Mouse (Mus musculus): Measurements from ENCODE around the gene Zfp526. TPM values are rescaled to one million over a fixed set of nuclear protein-coding genes. Genes with fewer than 3 reads are reported as not detected.

Gene Zfp526
- polyA plus RNA-seq, 1 experiment from 2014 or later: 3.9 TPM

DNA sequence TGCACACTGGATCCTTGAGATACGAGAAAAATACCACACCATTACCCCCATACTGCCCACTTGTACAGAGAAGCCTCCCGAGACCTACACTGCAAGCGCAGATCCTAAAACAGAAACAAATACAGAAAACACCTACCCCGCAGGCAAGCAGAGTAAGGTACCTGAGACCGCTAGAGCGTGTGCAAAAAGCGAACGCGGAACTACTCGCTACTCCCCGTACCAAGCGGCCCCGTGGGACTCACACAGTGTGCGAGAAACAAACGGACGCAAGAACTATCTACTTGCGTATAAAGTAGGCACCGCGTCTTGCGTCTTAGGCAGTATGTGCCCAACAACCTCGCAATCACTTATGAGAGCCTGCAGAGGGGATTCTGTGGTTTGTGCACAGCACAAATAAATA is 39.4 kb upstream of the Zfp526 start:
- no peaks in the 10 kb centered on the region for H3K36me3 ChIP-seq (ENCODE audit: control insufficient read depth, insufficient read depth, low read length)
- no peak overlapping the region for H3K4me3 ChIP-seq (ENCODE audit: low read depth, low read length)
- WGBS: 5% methylated on average over 21 of the region's 21 CpGs
- no peaks in the 10 kb centered on the region for H3K9me3 ChIP-seq (ENCODE audit: control insufficient read depth, low read length)
- 0 out of 2 replicates have a peak overlapping the region, but pooled peaks have one; percentile 15 for H3K9ac ChIP-seq (ENCODE audit: low read depth, low read length)
- H3K27ac ChIP-seq (ENCODE audit: low read depth, low read length): no peak overlapping the region
- H3K27me3 ChIP-seq (ENCODE audit: control insufficient read depth, insufficient read depth, low read length): peaks cover 22% of the 10 kb centered on the region
- H3K4me1 ChIP-seq (replicated peaks; ENCODE audit: control insufficient read depth, insufficient read depth, low read length): peaks cover 5% of the 10 kb centered on the region; the same call in 1 of the 2 replicates
- no peak for ATAC-seq (ENCODE audit: low FRiP score)
- peak overlapping the region; percentile 28 for H3K4me2 ChIP-seq (replicated peaks; ENCODE audit: low read depth, low read length)
- peak; percentile 51 for DNase-seq (ENCODE audit: low spot score)

GRCm38 (mm10) chr7:25184091-25184490 is 37.1 kb upstream of the Zfp526 start:
- H3K9me3 ChIP-seq (ENCODE audit: control insufficient read depth, low read length): no peaks in the 10 kb centered on the region
- H3K27me3 ChIP-seq (ENCODE audit: control insufficient read depth, insufficient read depth, low read length): peaks cover 22% of the 10 kb centered on the region
- H3K36me3 ChIP-seq (ENCODE audit: control insufficient read depth, insufficient read depth, low read length): no peaks in the 10 kb centered on the region
- H3K27ac ChIP-seq (ENCODE audit: low read depth, low read length): no peak overlapping the region
- no peak overlapping the region for H3K4me2 ChIP-seq (replicated peaks; ENCODE audit: low read depth, low read length)
- 81% methylated on average over 6 of the region's 6 CpGs for WGBS
- no peak overlapping the region for H3K4me3 ChIP-seq (ENCODE audit: low read depth, low read length)
- DNase-seq (ENCODE audit: low spot score): no peak
- no peak for ATAC-seq (ENCODE audit: low FRiP score)
- H3K4me1 ChIP-seq (replicated peaks; ENCODE audit: control insufficient read depth, insufficient read depth, low read length): peaks cover 5% of the 10 kb centered on the region; the same call in 1 of the 2 replicates
- H3K9ac ChIP-seq (ENCODE audit: low read depth, low read length): no peak overlapping the region

- H3K27ac ChIP-seq (ENCODE audit: low read depth, low read length): no peak overlapping the region
- 31% methylated on average over 21 of the region's 21 CpGs for WGBS
- H3K27me3 ChIP-seq (ENCODE audit: control insufficient read depth, insufficient read depth, low read length): peaks cover under 1% of the 10 kb centered on the region
- H3K36me3 ChIP-seq (ENCODE audit: control insufficient read depth, insufficient read depth, low read length): no peaks in the 10 kb centered on the region
- H3K4me1 ChIP-seq (replicated peaks; ENCODE audit: control insufficient read depth, insufficient read depth, low read length): no peaks in the 10 kb centered on the region
- no peak overlapping the region for H3K4me2 ChIP-seq (replicated peaks; ENCODE audit: low read depth, low read length)
- DNase-seq (ENCODE audit: low spot score): peak; percentile 97
- no peaks in the 10 kb centered on the region for H3K9me3 ChIP-seq (ENCODE audit: control insufficient read depth, low read length)
- ATAC-seq (ENCODE audit: low FRiP score): peak; percentile 88
- no peak overlapping the region for H3K4me3 ChIP-seq (ENCODE audit: low read depth, low read length)
- H3K9ac ChIP-seq (ENCODE audit: low read depth, low read length): no peak overlapping the region
These were observed 33.3 kb upstream of the Zfp526 start for GRCm38 (mm10) chr7:25187662-25188650.

DNA sequence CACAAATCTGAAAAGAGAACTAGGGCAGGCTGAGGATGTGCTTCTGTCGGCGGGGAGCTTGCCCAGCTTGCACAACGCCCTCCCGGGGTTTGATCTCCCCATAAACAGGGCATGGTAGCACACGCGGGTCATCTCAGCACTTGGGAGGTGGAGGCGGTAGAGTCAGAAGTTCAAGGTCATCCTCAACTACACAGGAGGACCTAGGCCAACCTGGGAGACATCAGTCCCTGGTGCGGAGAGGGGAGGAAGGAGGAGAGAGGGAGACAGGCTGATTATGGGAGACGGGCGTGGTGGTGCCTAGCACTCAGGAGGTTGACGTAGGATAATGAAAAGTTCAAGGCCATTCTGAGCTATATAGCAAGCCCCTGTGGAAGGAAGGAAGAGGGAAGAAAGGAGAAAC is 30.4 kb upstream of the Zfp526 start:
- ATAC-seq (ENCODE audit: low FRiP score): no peak

DNA sequence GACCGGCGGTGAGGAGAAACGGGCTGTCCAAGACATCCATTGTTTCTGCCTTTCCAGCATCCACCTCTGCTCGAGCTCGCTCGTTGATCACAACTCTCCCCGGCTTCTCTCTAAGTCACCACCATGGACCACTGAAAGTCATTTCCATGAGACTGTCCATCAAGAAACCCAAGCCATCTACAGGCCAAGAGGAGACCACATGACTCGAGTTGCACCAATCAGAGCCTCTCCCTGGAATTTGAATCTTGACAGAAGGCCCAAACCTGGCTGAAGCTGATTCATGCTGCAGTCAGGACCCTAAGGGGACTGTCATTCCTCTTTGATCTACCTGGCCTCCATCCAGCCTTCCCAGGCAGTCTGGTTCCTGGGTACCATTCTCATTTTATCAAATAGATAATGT is 29.1 kb upstream of the Zfp526 start:
- Histone ChIP-seq H3K9me3 (ENCODE audit: control insufficient read depth, low read length) (no peaks in the 10 kb centered on the region), H3K4me2 (replicated peaks; ENCODE audit: low read depth, low read length) (no peak overlapping the region), H3K27ac (ENCODE audit: low read depth, low read length) (no peak overlapping the region), H3K9ac (ENCODE audit: low read depth, low read length) (no peak overlapping the region), H3K36me3 (ENCODE audit: control insufficient read depth, insufficient read depth, low read length) (no peaks in the 10 kb centered on the region), H3K27me3 (ENCODE audit: control insufficient read depth, insufficient read depth, low read length) (no peaks in the 10 kb centered on the region), H3K4me3 (ENCODE audit: low read depth, low read length) (no peak overlapping the region), H3K4me1 (replicated peaks; ENCODE audit: control insufficient read depth, insufficient read depth, low read length) (no peaks in the 10 kb centered on the region)
- 76% methylated on average over 8 of the region's 8 CpGs for WGBS
- DNase-seq (ENCODE audit: low spot score) (no peak), ATAC-seq (ENCODE audit: low FRiP score) (no peak)

More for the DNA sequence above, 30.4 kb upstream of the Zfp526 start:
- Histone ChIP-seq H3K27ac (ENCODE audit: low read depth, low read length) (no peak overlapping the region), H3K4me2 (replicated peaks; ENCODE audit: low read depth, low read length) (no peak overlapping the region), H3K9me3 (ENCODE audit: control insufficient read depth, low read length) (no peaks in the 10 kb centered on the region), H3K9ac (ENCODE audit: low read depth, low read length) (no peak overlapping the region), H3K36me3 (ENCODE audit: control insufficient read depth, insufficient read depth, low read length) (no peaks in the 10 kb centered on the region), H3K4me3 (ENCODE audit: low read depth, low read length) (no peak overlapping the region), H3K27me3 (ENCODE audit: control insufficient read depth, insufficient read depth, low read length) (no peaks in the 10 kb centered on the region), H3K4me1 (replicated peaks; ENCODE audit: control insufficient read depth, insufficient read depth, low read length) (no peaks in the 10 kb centered on the region)
- WGBS: 86% methylated on average over 11 of the region's 11 CpGs
- DNase-seq (ENCODE audit: low spot score): no peak

DNA sequence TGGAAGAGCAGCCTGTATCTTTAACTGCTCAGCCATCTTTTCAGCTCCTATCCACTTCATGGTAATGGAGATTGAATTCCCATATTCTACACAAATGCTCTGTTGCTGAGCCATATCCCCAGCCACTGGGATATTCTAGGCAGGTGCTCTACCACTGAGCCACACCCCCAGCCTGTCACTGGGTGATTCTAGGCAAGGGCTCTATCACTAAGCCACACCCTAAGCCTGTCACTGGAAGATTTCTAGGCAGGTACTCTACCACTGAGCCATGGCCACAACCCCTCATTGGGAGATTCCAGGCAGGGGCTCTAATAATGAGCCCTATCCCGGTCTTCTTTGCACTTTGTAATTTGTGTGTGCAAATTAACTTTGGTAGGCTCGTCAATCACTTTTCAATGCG is 26.1 kb upstream of the Zfp526 start:
- WGBS: 82% methylated on average over 3 of the region's 3 CpGs
- H3K9me3 ChIP-seq (ENCODE audit: control insufficient read depth, low read length): no peaks in the 10 kb centered on the region
- H3K4me3 ChIP-seq (ENCODE audit: low read depth, low read length): no peak overlapping the region
- ATAC-seq (ENCODE audit: low FRiP score) (no peak), DNase-seq (ENCODE audit: low spot score) (no peak)
- H3K36me3 ChIP-seq (ENCODE audit: control insufficient read depth, insufficient read depth, low read length): no peaks in the 10 kb centered on the region
- H3K9ac ChIP-seq (ENCODE audit: low read depth, low read length): no peak overlapping the region
- no peaks in the 10 kb centered on the region for H3K4me1 ChIP-seq (replicated peaks; ENCODE audit: control insufficient read depth, insufficient read depth, low read length)
- no peak overlapping the region for H3K27ac ChIP-seq (ENCODE audit: low read depth, low read length)
- no peaks in the 10 kb centered on the region for H3K27me3 ChIP-seq (ENCODE audit: control insufficient read depth, insufficient read depth, low read length)
- H3K4me2 ChIP-seq (replicated peaks; ENCODE audit: low read depth, low read length): no peak overlapping the region

DNA sequence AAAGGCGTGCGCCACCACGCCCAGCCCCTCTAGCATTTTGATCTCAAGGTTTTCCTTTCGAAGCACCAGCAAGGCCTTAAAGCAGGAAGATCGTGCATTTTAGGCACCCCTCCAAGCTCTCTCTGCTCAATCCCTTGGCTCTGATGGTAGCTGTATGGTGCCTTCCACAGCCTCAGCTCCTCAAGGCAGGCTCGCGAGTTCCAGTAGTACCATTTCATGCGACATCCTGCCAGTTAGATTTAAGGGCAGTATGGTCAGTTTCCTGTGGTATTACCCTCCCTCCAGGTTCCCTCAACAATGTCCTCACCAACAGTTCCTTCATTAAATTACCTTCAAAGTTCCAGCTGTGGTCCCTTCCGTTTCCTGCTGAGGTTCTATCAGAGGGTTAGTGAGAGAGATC is 25.1 kb upstream of the Zfp526 start:
- ATAC-seq (ENCODE audit: low FRiP score) (no peak), DNase-seq (ENCODE audit: low spot score) (no peak)
- WGBS: 86% methylated on average over 9 of the region's 9 CpGs
- no peaks in the 10 kb centered on the region for H3K4me1 ChIP-seq (replicated peaks; ENCODE audit: control insufficient read depth, insufficient read depth, low read length)
- H3K36me3 ChIP-seq (ENCODE audit: control insufficient read depth, insufficient read depth, low read length): no peaks in the 10 kb centered on the region
- no peak overlapping the region for H3K9ac ChIP-seq (ENCODE audit: low read depth, low read length)
- no peak overlapping the region for H3K4me2 ChIP-seq (replicated peaks; ENCODE audit: low read depth, low read length)
- no peak overlapping the region for H3K27ac ChIP-seq (ENCODE audit: low read depth, low read length)
- H3K4me3 ChIP-seq (ENCODE audit: low read depth, low read length): no peak overlapping the region
- H3K9me3 ChIP-seq (ENCODE audit: control insufficient read depth, low read length): no peaks in the 10 kb centered on the region
- no peaks in the 10 kb centered on the region for H3K27me3 ChIP-seq (ENCODE audit: control insufficient read depth, insufficient read depth, low read length)

GRCm38 (mm10) chr7:25197384-25198018 is 23.7 kb upstream of the Zfp526 start:
- no peak for DNase-seq (ENCODE audit: low spot score)
- H3K27me3 ChIP-seq (ENCODE audit: control insufficient read depth, insufficient read depth, low read length): no peaks in the 10 kb centered on the region
- no peaks in the 10 kb centered on the region for H3K4me1 ChIP-seq (replicated peaks; ENCODE audit: control insufficient read depth, insufficient read depth, low read length)
- H3K4me3 ChIP-seq (ENCODE audit: low read depth, low read length): no peak overlapping the region
- no peaks in the 10 kb centered on the region for H3K9me3 ChIP-seq (ENCODE audit: control insufficient read depth, low read length)
- no peak for ATAC-seq (ENCODE audit: low FRiP score)
- H3K27ac ChIP-seq (ENCODE audit: low read depth, low read length): no peak overlapping the region
- no peak overlapping the region for H3K4me2 ChIP-seq (replicated peaks; ENCODE audit: low read depth, low read length)
- no peaks in the 10 kb centered on the region for H3K36me3 ChIP-seq (ENCODE audit: control insufficient read depth, insufficient read depth, low read length)
- no peak overlapping the region for H3K9ac ChIP-seq (ENCODE audit: low read depth, low read length)
- 77% methylated on average over 10 of the region's 10 CpGs for WGBS
